Mouse (Mus musculus) splenic B cell, adult 2 months (primary cell): ENCODE results near the gene Hist1h2bm.
"Not testable (repeated sequence)": the region's sequence is repeated elsewhere in the genome, so short reads cannot be mapped to it uniquely, and the experiment has no call there.

Experiments used
- DNase-seq: peaks from one replicate; pipeline ENCODE4 v3.0.0-alpha.2; 2011; ENCODE audit warnings: low read depth, low spot score
- H3K27me3 ChIP-seq: 2 replicates; pipeline ENCODE4 v1.6.1; 2012; ENCODE audit warnings: mild to moderate bottlenecking, low read length, moderate library complexity, mixed read lengths; ENCODE audit not compliant: control insufficient read depth, poor library complexity, insufficient read depth, severe bottlenecking
- H3K36me3 ChIP-seq: 2 replicates; pipeline ENCODE4 v1.6.1; 2012; ENCODE audit warnings: mild to moderate bottlenecking, low read length, moderate library complexity, mixed read lengths; ENCODE audit not compliant: control insufficient read depth, poor library complexity, insufficient read depth, severe bottlenecking

The Hist1h2bm gene

DNA sequence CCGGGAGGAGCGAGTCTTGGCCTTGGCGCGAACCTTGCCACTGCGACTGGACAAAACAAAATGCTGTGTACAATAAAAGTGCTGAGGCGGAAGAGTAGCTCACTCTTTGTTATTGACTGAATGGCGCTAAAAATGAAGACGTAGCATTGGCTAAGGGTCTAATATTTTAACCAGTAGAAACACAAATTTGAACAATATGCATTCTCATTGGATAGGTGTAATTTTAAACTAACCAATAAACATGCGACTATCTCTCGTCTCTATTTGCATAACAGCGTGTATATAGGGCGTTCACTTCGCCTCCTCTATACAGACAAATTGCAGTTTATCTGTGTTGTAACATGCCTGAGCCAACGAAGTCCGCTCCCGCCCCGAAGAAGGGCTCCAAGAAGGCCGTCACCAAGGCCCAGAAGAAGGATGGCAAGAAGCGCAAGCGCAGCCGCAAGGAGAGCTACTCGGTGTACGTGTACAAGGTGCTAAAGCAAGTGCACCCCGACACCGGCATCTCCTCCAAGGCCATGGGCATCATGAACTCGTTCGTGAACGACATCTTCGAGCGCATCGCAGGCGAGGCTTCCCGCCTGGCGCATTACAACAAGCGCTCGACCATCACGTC is at the start of gene Hist1h2bm:
Hist1h2bm (plus strand) TSS at position 288 of the 616 bp plus-strand sequence.
- H3K36me3 ChIP-seq, H3K27me3 ChIP-seq: not testable (repeated sequence)
- peak; percentile 92 for DNase-seq

DNA sequence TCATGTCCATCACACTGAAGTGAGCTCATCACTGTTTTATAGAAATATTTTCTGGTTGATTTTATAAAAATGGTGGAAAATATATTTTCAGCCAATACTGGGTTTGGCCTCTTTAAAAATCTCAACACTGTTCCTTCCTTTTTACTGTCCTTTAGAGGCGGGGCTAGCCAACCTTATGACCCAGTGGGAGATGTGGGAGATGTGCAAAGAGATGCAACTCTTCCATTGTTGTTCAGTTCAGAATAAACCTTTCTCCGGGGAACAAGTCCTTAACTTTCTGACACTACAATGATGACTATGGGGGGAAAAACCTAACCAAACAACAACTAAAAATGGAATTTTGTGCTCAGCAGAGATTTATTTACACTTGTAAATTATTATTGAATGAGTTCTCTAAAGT is 44.5 kb upstream of the Hist1h2bm start, which contains the start of gene Olfr1360:
Olfr1360 (minus strand) TSS at position 101 of the 400 bp plus-strand sequence.
- Histone ChIP-seq H3K27me3 (no peaks in the 10 kb centered on the region), H3K36me3 (no peaks in the 10 kb centered on the region)
- no peak for DNase-seq

- no peaks in the 10 kb centered on the region for H3K27me3 ChIP-seq
- no peak for DNase-seq
- H3K36me3 ChIP-seq = no peaks in the 10 kb centered on the region
Measured at GRCm38 (mm10) chr13:21697811-21698210, 24.0 kb upstream of the Hist1h2bm start, which contains the start of gene Olfr1359. Gene Olfr1359, plus strand, starts transcription at chr13:21698111.

DNA sequence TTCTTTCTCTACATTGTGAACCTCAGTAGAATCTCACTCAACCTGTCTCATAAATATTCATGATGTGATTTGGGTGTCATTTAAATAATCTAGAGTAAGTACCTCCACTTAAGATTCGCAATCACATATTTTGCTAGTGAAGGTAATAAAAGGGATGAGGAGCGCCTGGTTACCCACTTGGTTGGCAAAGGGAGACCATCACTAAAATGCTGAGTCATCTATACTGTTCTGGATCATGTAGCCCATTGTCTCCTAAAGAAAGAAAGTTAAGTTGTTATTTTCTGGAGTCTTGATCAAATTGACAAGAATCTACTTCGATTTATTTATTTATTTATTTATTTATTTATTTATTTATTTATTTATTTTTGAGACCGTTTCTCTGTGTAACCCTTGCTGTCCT is 15.2 kb upstream of the Hist1h2bm start:
- no peak for DNase-seq
- Histone ChIP-seq H3K36me3 (no peaks in the 10 kb centered on the region), H3K27me3 (no peaks in the 10 kb centered on the region)

DNA sequence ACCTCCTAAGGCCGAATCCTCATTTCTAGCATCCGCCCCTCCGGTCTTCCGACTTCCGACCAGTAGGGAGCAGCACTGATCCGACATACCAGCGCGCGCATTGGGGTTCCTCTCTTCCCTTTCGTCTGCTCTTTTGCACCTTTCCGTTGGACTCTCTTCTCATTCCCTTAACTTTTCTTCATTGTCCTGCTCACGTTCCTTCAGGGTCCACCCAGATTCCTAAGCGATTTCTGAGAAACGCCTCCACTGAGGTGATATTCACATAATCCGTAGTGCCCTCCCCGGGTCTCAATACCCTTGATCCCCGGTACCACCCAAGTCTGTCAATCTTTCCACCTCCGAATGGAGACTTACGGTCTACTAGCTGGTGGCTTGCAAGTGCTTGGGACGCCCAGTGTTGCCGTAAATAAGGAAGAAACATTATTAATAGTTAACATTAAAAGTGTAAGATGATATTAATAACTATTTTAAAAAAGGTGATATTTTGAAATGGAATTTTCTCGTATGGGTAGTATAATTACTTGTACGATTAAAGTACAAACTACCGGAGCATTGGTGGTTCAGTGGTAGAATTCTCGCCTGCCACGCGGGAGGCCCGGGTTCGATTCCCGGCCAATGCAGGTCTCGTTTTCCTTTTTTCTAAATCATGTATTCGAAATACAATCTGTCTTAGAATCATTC is 11.7 kb upstream of the Hist1h2bm start:
- no peaks in the 10 kb centered on the region for H3K27me3 ChIP-seq
- no peaks in the 10 kb centered on the region for H3K36me3 ChIP-seq
- peak; percentile 91 for DNase-seq

DNA sequence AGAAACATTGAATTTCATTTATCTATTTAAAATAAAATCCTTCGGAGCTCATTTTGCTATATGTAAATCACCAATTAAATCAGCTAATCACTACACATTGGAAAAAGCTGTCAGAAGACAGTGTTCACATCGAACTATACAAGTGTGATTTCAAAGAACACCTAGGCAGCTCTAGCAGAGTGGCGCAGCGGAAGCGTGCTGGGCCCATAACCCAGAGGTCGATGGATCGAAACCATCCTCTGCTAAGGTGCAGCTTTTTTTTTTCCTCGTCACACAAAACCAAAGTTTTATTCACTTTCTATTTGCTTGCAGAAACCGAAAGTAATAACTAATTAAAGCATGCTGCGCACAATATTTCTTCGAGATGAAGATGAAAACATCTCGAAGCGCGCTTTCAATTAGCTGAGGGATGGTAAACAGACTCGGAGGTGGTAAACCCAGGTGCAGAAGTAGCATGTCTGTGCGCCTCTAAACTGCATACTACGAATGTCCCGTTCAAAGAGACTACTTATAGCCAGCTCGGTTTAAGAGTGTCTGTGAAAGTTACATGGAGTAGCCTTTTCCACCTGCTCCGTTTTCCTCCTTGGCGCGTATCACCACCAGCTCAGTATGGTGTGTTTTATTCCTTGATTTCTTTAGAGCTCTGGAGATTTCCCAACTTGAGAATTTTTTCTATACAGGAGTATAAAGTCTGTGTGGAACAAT is 10.9 kb upstream of the Hist1h2bm start:
- no peaks in the 10 kb centered on the region for H3K36me3 ChIP-seq
- peak; percentile 93 for DNase-seq

DNA sequence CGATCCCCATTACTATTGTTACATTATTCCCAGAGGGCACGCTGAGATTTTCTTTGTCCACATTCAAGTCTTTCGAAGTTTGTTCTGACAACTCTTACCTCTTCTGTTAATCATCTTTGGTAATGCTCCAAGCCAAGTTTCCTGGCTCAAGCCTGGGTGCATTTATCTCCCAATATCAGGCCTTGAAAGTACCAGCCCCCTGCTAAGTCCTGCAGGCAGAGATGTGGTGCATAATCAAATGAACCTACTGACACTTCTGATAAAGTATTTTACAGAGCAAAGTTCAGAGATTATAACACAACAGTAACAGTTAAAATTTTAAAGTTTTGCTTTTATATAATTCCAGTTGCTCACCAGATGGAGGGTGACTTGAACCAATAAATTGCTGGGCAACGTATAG is 10.1 kb upstream of the Hist1h2bm start:
- Histone ChIP-seq H3K36me3 (no peaks in the 10 kb centered on the region), H3K27me3 (no peaks in the 10 kb centered on the region)
- no peak for DNase-seq

More for the DNA sequence above, 10.9 kb upstream of the Hist1h2bm start:
- no peaks in the 10 kb centered on the region for H3K27me3 ChIP-seq

- DNase-seq = peak; percentile 89
Measured at GRCm38 (mm10) chr13:21714725-21715124, 7.1 kb upstream of the Hist1h2bm start.

GRCm38 (mm10) chr13:21715131-21715863 is 6.5 kb upstream of the Hist1h2bm start:
- H3K36me3 ChIP-seq = no peaks in the 10 kb centered on the region
- DNase-seq = peak; percentile 27
- no peaks in the 10 kb centered on the region for H3K27me3 ChIP-seq

More at GRCm38 (mm10) chr13:21714725-21715124, 7.1 kb upstream of the Hist1h2bm start:
- Histone ChIP-seq H3K36me3 (no peaks in the 10 kb centered on the region), H3K27me3 (no peaks in the 10 kb centered on the region)

GRCm38 (mm10) chr13:21715864-21716539 is 5.8 kb upstream of the Hist1h2bm start, which contains the start of the genes Hist1h2bl and Hist1h2ai:
Gene Hist1h2bl, minus strand, starts transcription at chr13:21716143.
Gene Hist1h2ai, plus strand, starts transcription at chr13:21716422.
- H3K27me3 ChIP-seq, H3K36me3 ChIP-seq: not testable (repeated sequence)
- peak; percentile 95 for DNase-seq

DNA sequence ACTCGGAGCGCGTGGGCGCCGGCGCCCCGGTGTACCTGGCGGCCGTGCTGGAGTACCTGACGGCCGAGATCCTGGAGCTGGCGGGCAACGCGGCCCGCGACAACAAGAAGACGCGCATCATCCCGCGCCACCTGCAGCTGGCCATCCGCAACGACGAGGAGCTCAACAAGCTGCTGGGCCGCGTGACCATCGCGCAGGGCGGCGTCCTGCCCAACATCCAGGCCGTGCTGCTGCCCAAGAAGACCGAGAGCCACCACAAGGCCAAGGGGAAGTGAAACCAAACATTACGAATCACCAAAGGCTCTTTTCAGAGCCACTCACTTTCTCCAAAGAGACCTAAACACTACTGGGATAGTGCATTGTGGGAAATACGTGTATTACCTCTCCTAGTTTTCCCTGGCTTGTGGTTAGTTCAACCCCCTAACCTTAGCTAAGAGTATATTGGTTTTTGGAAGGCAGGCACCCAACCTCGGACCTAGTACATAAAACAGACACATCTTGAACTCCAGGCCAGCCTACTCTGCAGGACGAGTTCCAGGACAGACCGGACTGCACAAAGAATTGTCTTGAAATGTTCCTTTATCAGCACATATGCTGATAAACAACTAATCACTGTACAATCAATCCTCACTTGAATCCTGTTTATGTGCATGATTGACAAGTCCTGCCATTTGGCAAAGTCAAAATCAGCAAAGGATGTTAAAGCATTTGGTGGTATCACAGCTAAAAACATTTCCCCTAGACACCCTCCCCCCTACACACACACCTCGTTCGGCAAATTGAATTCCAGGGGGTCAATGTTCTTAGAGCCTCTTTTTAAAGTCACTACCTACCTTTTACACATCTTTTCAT is 5.1 kb upstream of the Hist1h2bm start:
- not testable (repeated sequence) for H3K27me3 ChIP-seq, H3K36me3 ChIP-seq
- peak; percentile 79 for DNase-seq

DNA sequence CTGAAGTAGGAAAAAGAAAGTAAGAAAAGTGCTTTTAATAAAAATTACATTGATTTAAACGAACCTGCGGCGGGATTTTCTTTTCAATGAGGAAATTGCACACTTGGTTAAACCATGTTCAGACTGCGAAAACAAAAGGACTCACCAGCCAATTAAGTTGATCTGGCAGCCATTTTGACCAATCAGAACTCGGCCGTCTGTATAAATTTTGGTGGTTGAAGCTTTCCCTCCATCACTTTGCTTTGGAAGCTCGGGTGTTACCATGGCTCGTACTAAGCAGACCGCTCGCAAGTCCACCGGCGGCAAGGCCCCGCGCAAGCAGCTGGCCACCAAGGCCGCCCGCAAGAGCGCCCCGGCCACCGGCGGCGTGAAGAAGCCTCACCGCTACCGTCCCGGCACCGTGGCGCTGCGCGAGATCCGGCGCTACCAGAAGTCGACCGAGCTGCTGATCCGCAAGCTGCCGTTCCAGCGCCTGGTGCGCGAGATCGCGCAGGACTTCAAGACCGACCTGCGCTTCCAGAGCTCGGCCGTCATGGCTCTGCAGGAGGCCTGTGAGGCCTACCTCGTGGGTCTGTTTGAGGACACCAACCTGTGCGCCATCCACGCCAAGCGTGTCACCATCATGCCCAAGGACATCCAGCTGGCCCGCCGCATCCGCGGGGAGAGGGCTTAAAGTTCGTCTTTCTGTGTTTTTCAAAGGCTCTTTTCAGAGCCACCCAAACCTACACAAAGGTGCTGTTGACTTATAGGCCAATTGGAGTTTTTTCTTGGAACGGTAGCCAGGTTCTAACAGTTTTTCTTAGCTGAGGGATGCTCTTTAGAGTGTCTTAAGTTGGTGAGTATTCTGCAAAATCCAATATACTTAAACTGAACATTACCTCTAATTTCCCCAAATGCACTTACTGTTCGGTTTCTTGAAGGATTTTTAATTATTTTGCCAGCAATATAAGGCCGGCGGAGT is 4.2 kb upstream of the Hist1h2bm start, which contains the start of gene Hist1h3h:
Hist1h3h (plus strand) TSS at position 263 of the 961 bp plus-strand sequence.
- H3K27me3 ChIP-seq, H3K36me3 ChIP-seq: not testable (repeated sequence)
- DNase-seq = peak; percentile 94
